Mouse (Mus musculus) stomach, embryonic 15.5 days (tissue): ENCODE results near the gene Fndc7. TPM values are rescaled to one million over a fixed set of nuclear protein-coding genes. Genes with fewer than 3 reads are reported as not detected.

Source experiments
- ATAC-seq: fragments of 200-750 bp; cut with Nextera tagmentation; 2 replicates; pipeline ENCODE4 v1.8.0; 2017; ENCODE audit warnings: low read depth, moderate number of reproducible peaks, moderate TSS enrichment; ENCODE audit not compliant: insufficient read depth, low FRiP score
- H3K27ac ChIP-seq: fragments of 300-500 bp; sonication (generic); 2 replicates; pipeline ENCODE4 v1.5.1; 2015; ENCODE audit warnings: mild to moderate bottlenecking, inconsistent platforms
- H3K27me3 ChIP-seq: fragments of 300-500 bp; sonication (generic); replicated peaks from 2 replicates; pipeline ENCODE4 v1.6.1; 2015; ENCODE audit warnings: inconsistent platforms
- H3K36me3 ChIP-seq: fragments of 300-500 bp; sonication (generic); 2 replicates; pipeline ENCODE4 v1.6.1; 2015; ENCODE audit warnings: inconsistent platforms
- H3K4me1 ChIP-seq: fragments of 300-500 bp; sonication (generic); 2 replicates; pipeline ENCODE4 v1.6.1; 2015; ENCODE audit warnings: inconsistent platforms
- H3K4me2 ChIP-seq: fragments of 300-500 bp; sonication (generic); 2 replicates; pipeline ENCODE4 v1.6.1; 2015; ENCODE audit warnings: mild to moderate bottlenecking, inconsistent platforms
- H3K4me3 ChIP-seq: fragments of 300-500 bp; sonication (generic); replicated peaks from 2 replicates; pipeline ENCODE4 v1.5.1; 2015; ENCODE audit warnings: inconsistent platforms
- H3K9ac ChIP-seq: fragments of 300-500 bp; sonication (generic); 2 replicates; pipeline ENCODE4 v1.6.1; 2015; ENCODE audit warnings: inconsistent platforms
- H3K9me3 ChIP-seq: fragments of 300-500 bp; sonication (generic); 2 replicates; pipeline ENCODE4 v1.6.1; 2016; ENCODE audit warnings: inconsistent platforms
- WGBS: fragments of 180-500 bp; shearing (Covaris S2); methylation state at CpG from one replicate; pipeline ENCODE4 v1.1.7; 2015; 5-methylcytosine and 5-hydroxymethylcytosine counted together
- polyA plus RNA-seq: library from polyadenylated mRNA; unstranded; fragments of >200 nt; fragmentation: Nextera tagmentation; extraction: Ambion mirVana; gene quantifications from 2 replicates; pipeline ENCODE4 v1.2.1, GENCODE M21; 2015

Fndc7 gene
- polyA plus RNA-seq, 1 experiment from 2014 or later, result 0.14 TPM

DNA sequence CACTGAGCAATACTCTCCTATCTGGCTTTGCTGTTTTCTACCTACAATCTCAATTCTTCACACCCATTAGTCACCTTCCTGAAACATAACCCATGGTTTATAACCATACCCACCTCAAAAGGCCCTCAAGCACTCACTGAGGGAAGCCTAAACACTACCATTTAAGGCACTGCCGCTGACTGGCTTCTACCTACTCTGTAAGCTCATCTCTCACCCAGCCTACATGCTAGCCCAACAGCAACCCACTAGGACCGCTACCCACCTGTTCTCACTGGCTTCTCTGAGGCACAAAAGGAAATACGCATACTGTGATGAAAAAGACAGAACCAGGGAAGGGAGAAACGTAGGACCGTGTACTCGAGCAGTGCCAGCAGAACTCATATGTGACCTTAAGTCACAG is 58.1 kb downstream of the Fndc7 start:
- Histone ChIP-seq H3K27ac (no peak overlapping the region), H3K9ac (no peak overlapping the region), H3K36me3 (peaks cover 8% of the 10 kb centered on the region), H3K27me3 (no peaks in the 10 kb centered on the region), H3K4me1 (no peaks in the 10 kb centered on the region), H3K9me3 (no peaks in the 10 kb centered on the region), H3K4me3 (no peak overlapping the region), H3K4me2 (no peak overlapping the region)
- 87% methylated on average over 6 of the region's 6 CpGs for WGBS
- no peak for ATAC-seq

DNA sequence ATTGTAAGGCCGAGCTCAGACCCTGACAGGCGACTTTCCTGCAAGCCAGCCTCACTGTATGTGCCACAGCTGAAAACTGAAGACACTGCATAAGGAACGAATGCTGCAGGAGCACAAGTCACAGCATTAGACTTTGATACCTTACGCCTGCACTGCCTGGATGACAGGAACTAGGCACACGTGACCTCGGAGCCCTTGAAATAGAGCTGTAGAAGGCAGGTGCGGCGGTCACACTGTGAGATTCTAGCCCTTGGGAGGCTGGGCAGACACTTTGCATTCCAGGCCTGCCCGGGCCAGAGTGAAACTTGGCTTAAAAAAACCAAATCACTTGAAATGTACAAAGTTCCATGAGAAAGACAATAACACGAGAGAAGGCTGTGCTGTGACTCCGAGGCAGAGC is 59.3 kb downstream of the Fndc7 start:
- Histone ChIP-seq H3K27ac (no peak overlapping the region), H3K36me3 (peaks cover 8% of the 10 kb centered on the region), H3K4me2 (no peak overlapping the region), H3K4me3 (no peak overlapping the region), H3K4me1 (no peaks in the 10 kb centered on the region), H3K9me3 (no peaks in the 10 kb centered on the region), H3K9ac (no peak overlapping the region), H3K27me3 (no peaks in the 10 kb centered on the region)
- WGBS, result 78% methylated on average over 11 of the region's 11 CpGs
- ATAC-seq, result no peak; the same call in 1 of the 2 replicates

DNA sequence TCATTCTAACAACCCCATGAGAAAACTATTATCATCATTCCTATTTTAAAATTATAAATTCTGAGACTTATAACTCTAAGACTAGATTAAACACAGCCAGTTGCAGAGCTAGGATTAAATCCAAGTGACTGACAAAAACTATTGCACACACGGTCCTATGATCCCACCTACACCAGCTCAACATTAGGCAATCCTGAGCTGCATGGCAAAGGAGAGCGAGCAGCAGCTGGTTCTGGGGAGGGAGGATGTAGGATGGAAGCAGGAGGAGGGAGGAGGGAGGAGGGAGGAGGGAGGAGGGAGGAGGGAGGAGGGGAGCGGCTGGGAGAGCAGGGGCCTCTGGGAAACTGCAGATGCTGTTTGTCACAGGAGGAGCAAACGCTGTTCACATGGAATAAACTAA is 74.2 kb downstream of the Fndc7 start:
- Histone ChIP-seq H3K27ac (no peak overlapping the region), H3K27me3 (no peaks in the 10 kb centered on the region), H3K9me3 (no peaks in the 10 kb centered on the region), H3K4me2 (no peak overlapping the region), H3K36me3 (peaks cover 9% of the 10 kb centered on the region; the same call in 1 of the 2 replicates), H3K4me3 (no peak overlapping the region), H3K9ac (no peak overlapping the region), H3K4me1 (no peaks in the 10 kb centered on the region)
- 59% methylated on average over 4 of the region's 4 CpGs for WGBS
- no peak for ATAC-seq

DNA sequence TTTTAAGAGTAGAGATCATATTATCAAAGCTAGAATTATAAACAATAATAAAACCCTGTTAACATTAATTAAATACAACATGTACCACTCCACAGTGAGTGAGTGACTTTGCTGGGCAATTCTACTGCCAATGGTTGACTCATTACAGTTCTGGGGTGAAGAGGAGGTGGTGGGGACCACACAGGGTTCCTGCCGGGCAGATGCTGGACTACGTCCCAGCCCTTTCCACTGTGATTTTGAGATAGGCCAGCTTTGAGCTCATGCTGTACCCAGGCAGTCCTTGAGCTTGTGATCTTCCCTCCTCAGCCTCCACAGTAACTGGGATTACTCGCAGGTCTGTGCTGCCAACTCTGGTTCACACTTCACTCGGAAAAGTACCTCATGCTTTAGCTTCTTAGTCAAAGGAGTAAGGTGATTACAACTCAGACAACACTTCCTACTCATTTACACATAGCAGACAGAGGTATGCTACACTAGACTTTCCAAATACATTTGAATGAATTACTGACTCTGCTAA is 79.0 kb downstream of the Fndc7 start:
- H3K4me1 ChIP-seq, result no peaks in the 10 kb centered on the region; the same call in 1 of the 2 replicates
- H3K36me3 ChIP-seq, result 0 out of 2 replicates have a peak, but pooled peaks cover 3% of the 10 kb centered on the region
- no peak overlapping the region for H3K27ac ChIP-seq
- H3K9me3 ChIP-seq, result no peaks in the 10 kb centered on the region
- no peak overlapping the region for H3K9ac ChIP-seq
- H3K4me2 ChIP-seq, result no peak overlapping the region
- no peak for ATAC-seq
- H3K4me3 ChIP-seq, result no peak overlapping the region
- no peaks in the 10 kb centered on the region for H3K27me3 ChIP-seq
- 72% methylated on average over 4 of the region's 4 CpGs for WGBS

DNA sequence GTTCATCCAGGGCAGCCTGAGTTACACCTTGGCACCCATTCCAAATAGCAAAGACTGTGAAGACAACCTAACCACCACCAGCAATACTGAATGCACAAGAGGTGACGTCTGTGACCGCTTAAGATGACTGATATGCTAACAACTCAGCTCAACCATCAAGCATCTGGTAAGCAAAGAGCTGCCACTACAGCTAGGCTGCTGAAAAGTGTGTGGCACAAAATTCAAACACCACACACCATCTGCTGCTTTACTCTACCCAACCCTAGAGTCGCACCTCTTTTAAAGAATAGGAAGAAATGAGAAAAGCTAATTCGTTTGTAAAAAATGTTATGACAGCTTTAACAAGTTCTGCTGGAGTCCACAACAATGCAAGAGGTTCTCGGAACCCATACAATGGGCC is 84.2 kb downstream of the Fndc7 start:
- H3K9me3 ChIP-seq, result no peaks in the 10 kb centered on the region
- no peak for ATAC-seq
- no peak overlapping the region for H3K4me2 ChIP-seq
- H3K9ac ChIP-seq, result no peak overlapping the region
- no peaks in the 10 kb centered on the region; the same call in 1 of the 2 replicates for H3K4me1 ChIP-seq
- H3K27me3 ChIP-seq, result no peaks in the 10 kb centered on the region
- no peak overlapping the region for H3K4me3 ChIP-seq
- WGBS, result 86% methylated on average over 5 of the region's 5 CpGs
- no peak overlapping the region for H3K27ac ChIP-seq
- H3K36me3 ChIP-seq, result peaks cover 28% of the 10 kb centered on the region

Other genes starting within 250 kb of the Fndc7 start
- 79.7 and 86.4 TPM in 2 replicates for gene Clcc1, start 236.1 kb downstream of the Fndc7 start, polyA plus RNA-seq
- gene Gpsm2, start 167.7 kb downstream of the Fndc7 start, polyA plus RNA-seq, result 46.2 and 54.5 TPM in 2 replicates
- gene Aknad1, start 150.3 kb downstream of the Fndc7 start, polyA plus RNA-seq, result 0.17 and 0.32 TPM in 2 replicates
- 40.3 and 42.2 TPM in 2 replicates for gene Stxbp3, start 49.5 kb downstream of the Fndc7 start, polyA plus RNA-seq
- gene Prpf38b, start 21.7 kb upstream of the Fndc7 start, polyA plus RNA-seq, result 84.5 and 88.8 TPM in 2 replicates
- gene Henmt1, start 49.9 kb upstream of the Fndc7 start, polyA plus RNA-seq, result 0.41 and 0.44 TPM in 2 replicates
- 0.54 TPM in 1 of 2 replicates, not detected in the other for gene Gm9857, start 50.4 kb upstream of the Fndc7 start, polyA plus RNA-seq
- gene Fam102b, start 137.6 kb upstream of the Fndc7 start, polyA plus RNA-seq, result 15.6 and 16.5 TPM in 2 replicates
- gene Slc25a54, start 190.5 kb upstream of the Fndc7 start, polyA plus RNA-seq, result not detected in 2 replicates
- 35.5 and 40.2 TPM in 2 replicates for gene Slc25a24, start 233.1 kb upstream of the Fndc7 start, polyA plus RNA-seq